Mouse (Mus musculus): Measurements from ENCODE around the gene Syt7.

Gene Syt7

GRCm38 (mm10) chr19:10388615-10389313 lies at the start of gene Syt7:
Syt7 (plus strand) TSS chr19:10389090.
- peak; percentile 97 for DNase-seq

DNA sequence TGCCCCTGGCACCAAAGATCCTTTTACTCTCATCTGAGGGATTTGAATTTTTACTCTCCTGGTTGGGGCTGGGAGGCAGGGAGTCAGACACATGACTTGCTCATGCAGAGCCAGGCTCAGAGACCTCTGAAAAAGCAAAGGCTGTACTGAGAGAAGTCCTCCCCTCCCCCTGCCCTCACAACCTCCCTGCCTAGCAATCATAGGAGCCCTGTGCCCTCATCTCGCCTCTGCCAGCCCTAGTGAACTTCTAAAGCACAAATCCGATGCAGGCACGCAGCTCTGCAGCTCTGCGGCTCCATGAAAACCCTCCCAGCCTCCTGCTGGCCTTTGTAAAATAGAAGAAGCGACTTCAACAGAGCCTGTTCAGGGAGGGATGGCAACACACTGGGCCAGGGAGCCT lies 49.6 kb upstream of the Syt7 start:
- no peak for DNase-seq

DNA sequence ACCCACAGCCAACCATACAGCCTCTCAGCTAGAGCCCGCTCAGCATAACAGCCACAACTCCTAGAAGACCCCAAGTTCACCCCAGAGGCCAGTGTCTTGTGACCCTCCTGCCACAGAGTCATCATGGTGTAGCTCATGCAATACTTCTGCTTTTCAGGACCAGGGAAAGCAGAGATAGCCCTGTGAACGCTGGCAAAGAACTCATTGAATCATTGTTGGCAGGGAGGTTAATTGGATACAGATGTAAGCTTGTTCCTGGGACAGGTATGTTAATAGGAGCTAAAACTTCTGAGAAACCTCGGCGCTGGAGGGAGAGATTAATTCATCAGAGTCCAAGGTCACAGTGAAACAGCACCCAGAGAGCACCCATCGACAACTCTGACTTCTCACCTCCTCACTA lies 48.2 kb upstream of the Syt7 start:
- DNase-seq: no peak

- DNase-seq: peak; percentile 80
Measured at GRCm38 (mm10) chr19:10341152-10341551, 47.7 kb upstream of the Syt7 start.

GRCm38 (mm10) chr19:10341817-10342439 lies 47.0 kb upstream of the Syt7 start:
- no peak for DNase-seq

GRCm38 (mm10) chr19:10343866-10344265 lies 45.0 kb upstream of the Syt7 start:
- DNase-seq: no peak

DNA sequence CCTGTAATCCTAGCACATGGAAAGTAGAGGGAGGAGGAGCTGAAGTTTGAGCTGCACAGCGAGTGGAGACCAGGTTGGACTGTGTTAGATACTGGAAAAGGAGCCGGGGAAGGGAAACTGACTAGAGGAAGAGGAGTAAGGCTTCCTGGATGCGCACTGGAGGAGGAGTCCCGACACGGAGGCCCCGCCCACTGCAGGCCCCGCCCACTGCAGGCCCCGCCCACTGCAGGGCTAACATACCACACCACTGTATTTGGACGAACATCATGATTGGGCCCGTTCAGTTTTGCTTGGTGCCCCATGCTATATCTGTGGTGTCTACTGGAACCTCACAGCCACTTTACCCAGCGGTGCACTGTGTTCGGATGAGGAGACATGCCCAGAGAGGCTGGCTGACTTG lies 43.2 kb upstream of the Syt7 start:
- no peak for DNase-seq

GRCm38 (mm10) chr19:10347628-10348273 lies 41.1 kb upstream of the Syt7 start:
- no peak for DNase-seq

DNA sequence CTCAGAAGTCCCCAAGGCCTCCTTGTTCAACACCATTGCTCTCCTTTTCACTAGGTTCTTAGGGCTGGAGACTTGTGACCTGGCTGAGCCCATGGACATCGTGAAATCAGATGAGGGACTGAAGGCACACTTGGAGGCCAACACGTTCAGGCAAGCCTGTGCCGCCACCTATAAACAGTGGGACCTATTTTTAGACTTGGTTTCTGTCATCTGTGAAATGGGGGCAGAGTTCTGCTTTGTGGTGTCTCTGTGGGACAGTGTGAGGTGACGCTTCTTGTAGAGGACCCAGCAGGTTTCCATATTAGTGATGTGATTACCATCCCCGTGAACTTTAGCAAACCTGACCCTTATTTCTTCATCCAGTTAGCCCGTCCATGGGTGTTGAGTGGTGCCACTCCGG lies 36.7 kb upstream of the Syt7 start:
- DNase-seq: no peak

GRCm38 (mm10) chr19:10354830-10355229 lies 34.1 kb upstream of the Syt7 start:
- DNase-seq: no peak

DNA sequence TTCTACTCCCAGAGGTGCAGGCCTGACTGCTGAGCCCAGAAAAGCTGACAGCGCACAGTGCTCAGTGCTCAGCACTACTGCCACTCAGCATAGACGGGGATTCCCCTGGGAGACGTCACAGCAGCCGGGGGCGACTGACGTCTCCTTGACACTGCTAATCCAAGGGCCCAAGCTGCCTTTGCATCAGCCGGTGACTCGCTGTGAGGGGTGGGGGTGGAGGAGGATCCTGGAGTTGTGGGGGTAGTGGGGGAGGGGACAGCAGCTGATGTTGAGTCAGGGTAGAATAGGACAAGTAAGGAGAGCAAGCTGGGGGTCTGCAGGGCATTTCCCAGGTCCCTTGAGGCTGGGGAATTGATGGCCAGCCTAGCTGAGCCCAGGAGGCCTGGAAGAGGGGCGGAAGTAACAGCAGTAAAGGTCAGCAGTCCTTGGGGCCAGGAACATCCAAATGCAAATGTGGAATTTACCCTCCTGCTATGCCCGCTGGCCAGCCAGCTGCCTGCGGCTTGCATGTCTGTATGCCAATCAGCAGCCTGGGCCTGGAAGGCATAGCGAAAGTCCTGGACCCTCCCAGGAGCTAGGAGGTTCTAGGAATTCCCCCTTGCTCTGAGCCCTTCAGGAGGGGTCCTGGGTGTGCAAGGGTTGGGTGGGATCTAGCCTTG lies 31.9 kb upstream of the Syt7 start:
- peak; percentile 81 for DNase-seq

- no peak for DNase-seq
Measured at GRCm38 (mm10) chr19:10359105-10359946, 29.6 kb upstream of the Syt7 start.

GRCm38 (mm10) chr19:10362473-10363129 lies 26.3 kb upstream of the Syt7 start:
- DNase-seq: no peak

- peak; percentile 77 for DNase-seq
Measured at GRCm38 (mm10) chr19:10363869-10364268, 25.0 kb upstream of the Syt7 start.

- DNase-seq: no peak
Measured at GRCm38 (mm10) chr19:10366116-10366845, 22.6 kb upstream of the Syt7 start.

DNA sequence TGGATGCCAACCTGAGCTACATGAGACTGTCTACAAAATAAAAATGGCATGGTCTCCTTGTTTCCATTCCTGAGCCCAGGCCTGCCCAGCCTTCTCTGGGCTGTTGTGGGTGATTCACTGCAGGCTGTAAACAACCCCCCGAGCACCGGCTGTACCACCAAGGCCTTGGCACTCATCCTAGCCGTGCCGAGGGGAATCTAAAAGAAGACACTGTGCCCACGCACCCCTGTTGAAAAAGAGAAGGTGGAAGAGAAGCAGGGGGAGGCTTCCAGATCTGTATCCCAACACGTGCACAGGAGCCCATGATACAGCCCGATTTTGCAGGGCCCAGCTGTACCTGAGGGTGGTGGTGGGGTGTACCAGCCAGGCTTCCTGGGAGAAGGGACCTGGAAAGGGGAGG lies 21.1 kb upstream of the Syt7 start:
- DNase-seq: no peak

GRCm38 (mm10) chr19:10369936-10370335 lies 19.0 kb upstream of the Syt7 start:
- DNase-seq: no peak

DNA sequence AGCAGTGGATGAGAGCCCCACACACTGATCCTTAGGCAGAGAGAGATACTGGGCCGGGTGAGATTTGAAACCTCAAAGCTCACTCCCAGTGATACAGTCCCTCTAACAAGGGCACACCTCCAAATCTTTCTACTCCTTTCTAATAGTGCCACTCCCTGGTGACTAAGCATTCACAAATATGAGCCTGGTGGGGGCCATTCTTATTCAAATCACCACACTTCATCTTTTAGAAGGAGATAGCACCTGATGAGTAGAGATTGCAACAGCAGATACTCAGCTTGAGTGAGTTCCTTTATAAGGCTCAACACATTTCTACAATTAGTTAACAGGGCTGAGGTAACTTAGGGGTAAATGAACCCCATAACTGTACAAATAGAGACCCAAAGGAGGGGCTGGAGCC lies 15.7 kb upstream of the Syt7 start:
- no peak for DNase-seq

DNA sequence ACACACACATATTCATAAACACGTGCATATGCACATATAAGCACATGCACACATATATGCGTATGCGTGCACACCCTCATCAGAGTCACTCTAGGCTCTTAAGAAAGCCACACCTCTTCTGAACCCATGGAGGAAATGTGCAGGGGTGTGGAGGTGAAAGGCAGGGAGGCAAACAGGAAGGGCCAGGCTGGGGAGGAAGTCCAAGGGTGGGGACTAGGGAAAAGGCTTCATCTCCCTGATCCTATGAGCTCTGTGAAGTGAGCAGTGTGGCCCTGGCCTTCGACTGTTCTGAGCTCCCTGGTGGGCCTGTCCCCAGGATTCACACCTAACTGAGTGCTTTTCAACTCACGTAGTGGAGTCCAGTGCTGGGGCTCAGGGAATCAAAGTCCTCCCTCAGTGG lies 13.6 kb upstream of the Syt7 start:
- DNase-seq: no peak

DNA sequence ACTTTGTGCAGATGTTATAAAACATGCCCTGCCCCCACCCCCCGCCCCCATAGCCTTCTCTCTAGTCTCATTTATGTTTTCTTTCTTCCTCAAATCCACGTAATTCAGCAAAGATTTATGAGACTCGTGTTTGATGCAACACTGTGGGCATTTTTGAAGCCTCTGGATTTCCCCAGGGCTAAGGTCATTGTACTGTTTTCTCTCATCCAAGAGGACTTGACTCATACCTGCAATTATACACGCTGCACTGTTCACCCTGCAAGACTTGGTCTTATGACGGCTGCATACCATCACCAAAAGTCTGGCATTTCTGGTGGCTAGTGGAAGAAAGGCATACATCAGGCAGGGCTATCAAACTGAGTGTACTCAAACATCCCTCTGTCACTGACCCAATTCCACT lies 8.9 kb upstream of the Syt7 start:
- DNase-seq: no peak

GRCm38 (mm10) chr19:10387660-10388059 lies 1.2 kb upstream of the Syt7 start:
- DNase-seq: no peak
